Mouse (Mus musculus): Measurements from ENCODE around the gene 1700020D05Rik. TPM values are rescaled to one million over a fixed set of nuclear protein-coding genes. Genes with fewer than 3 reads are reported as not detected.

Gene 1700020D05Rik
- polyA plus RNA-seq (2016; fragmentation: Nextera tagmentation; extraction: Ambion mirVana): 0.14 and 0.25 TPM in 2 replicates

DNA sequence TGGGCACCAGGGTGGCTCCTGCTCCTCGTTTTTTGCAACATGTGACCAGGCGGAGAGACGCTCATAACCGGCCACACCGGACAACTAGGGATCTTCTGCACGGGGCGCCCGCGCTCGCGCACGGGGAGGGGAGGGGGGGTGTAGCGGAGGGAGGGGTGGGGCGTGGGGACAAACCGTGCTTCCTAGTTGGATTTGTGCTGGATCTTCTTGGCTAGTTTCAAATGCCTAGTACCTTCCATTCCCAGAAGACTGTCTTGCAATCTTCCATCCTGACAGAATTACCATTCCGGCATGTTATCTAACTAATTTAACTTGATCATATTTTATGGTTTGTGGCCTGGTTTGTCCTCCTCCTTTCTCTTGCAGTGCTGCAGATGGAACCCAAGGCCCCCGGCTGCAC, at the start of gene 1700020D05Rik:
1700020D05Rik (minus strand) TSS at position 101 of the 400 bp plus-strand sequence.
- Histone ChIP-seq H3K4me3 (no peak within 1 kb of the TSS), H3K4me1 (0 out of 2 replicates have a peak, but pooled peaks cover 6% of the 10 kb centered on the region), H3K36me3 (peaks cover 7% of the 10 kb centered on the region; the same call in 1 of the 2 replicates), H3K27me3 (ENCODE audit: insufficient read depth, poor library complexity, severe bottlenecking) (no peaks in the 10 kb centered on the region), H3K9me3 (no peaks in the 10 kb centered on the region), H3K27ac (no peak within 1 kb of the TSS)
- 57% methylated on average over 14 of the region's 17 CpGs for whole genome bisulfite sequencing
- no peak for DNase-seq (ENCODE audit: low spot score)

DNA sequence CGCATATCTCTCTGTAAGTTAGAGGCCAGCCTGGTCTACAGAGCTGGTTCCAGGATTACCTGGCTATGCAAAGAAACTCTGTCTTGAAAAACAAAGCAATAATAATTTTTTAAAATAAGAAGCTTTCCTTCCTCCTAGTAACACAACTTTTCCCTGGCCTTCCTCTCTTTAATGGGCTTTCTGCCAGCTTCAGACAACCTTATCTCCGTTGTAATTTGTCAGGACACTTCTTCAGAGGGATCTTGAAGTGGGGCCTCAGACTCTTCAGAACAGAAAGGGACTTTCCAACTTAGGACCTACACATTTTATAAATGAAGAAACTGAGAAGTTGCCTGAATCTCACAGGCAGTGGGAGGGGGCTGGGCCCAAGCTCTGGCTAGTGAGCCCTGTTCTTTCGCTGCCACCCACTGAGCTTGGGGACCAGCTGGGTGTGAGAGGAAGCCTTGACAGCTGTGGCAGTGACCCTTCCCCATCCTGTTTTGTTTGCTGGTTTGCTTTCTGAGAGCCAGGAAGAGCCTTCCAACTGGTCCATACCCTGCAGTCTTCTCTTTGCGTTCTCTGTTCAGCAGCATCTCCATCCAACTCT, 44.0 kb upstream of the 1700020D05Rik start:
- H3K36me3 ChIP-seq: no peaks in the 10 kb centered on the region
- no peaks in the 10 kb centered on the region for H3K9me3 ChIP-seq
- H3K27me3 ChIP-seq (ENCODE audit: insufficient read depth, poor library complexity, severe bottlenecking): peaks cover 46% of the 10 kb centered on the region
- no peak overlapping the region for H3K4me3 ChIP-seq
- WGBS: 59% methylated on average over 4 of the region's 4 CpGs
- H3K4me1 ChIP-seq: peaks cover 13% of the 10 kb centered on the region
- no peak for DNase-seq (ENCODE audit: low spot score)
- H3K27ac ChIP-seq: no peak overlapping the region

DNA sequence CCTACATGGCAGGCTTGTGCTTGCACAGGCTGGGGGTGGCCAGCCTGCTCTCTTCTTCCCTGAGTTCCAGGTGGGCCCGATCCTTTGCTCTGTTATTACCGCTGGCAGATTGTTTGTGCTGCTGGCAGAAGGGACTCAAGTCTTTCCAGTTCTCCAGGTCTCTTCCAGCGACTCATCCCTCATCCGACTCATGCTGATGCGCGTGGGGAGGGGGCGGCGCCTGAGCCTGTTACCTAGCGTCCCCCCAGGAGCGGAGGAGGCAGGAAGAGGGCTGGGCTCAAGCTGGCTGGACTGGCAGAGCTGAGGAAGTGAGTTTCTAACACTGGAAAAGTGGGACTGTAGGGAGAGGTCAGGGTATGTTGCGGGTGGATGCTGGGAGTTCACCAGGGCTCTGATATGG, 40.4 kb upstream of the 1700020D05Rik start:
- peaks cover 37% of the 10 kb centered on the region for H3K27me3 ChIP-seq (ENCODE audit: insufficient read depth, poor library complexity, severe bottlenecking)
- DNase-seq (ENCODE audit: low spot score): no peak
- H3K4me3 ChIP-seq: no peak overlapping the region
- H3K9me3 ChIP-seq: no peaks in the 10 kb centered on the region
- WGBS: 40% methylated on average over 11 of the region's 11 CpGs
- H3K4me1 ChIP-seq: peaks cover 12% of the 10 kb centered on the region; the same call in 1 of the 2 replicates
- H3K27ac ChIP-seq: no peak overlapping the region
- no peaks in the 10 kb centered on the region for H3K36me3 ChIP-seq

DNA sequence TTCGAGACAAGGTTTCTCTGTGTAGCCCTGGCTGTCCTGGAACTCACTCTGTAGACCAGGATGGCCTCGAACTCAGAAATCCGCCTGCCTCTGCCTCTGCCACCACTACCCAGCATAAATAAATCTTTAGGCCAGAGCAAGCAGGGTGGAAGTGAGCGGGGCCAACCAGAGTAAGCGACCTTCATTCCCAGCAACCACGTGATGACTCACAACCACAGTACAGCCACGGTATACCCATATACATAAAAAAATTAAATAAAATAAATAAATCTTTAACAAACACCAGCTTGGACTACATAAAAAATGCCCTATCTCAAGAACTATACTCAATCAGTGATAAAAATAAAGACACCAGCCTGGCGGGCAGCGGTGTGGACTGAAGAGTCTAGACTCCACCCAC, 39.8 kb upstream of the 1700020D05Rik start:
- no peak for DNase-seq (ENCODE audit: low spot score)
- Histone ChIP-seq H3K4me3 (no peak overlapping the region), H3K27ac (no peak overlapping the region), H3K9me3 (no peaks in the 10 kb centered on the region), H3K36me3 (no peaks in the 10 kb centered on the region), H3K27me3 (ENCODE audit: insufficient read depth, poor library complexity, severe bottlenecking) (peaks cover 41% of the 10 kb centered on the region), H3K4me1 (peaks cover 12% of the 10 kb centered on the region; the same call in 1 of the 2 replicates)
- 89% methylated on average over 9 of the region's 9 CpGs for WGBS

DNA sequence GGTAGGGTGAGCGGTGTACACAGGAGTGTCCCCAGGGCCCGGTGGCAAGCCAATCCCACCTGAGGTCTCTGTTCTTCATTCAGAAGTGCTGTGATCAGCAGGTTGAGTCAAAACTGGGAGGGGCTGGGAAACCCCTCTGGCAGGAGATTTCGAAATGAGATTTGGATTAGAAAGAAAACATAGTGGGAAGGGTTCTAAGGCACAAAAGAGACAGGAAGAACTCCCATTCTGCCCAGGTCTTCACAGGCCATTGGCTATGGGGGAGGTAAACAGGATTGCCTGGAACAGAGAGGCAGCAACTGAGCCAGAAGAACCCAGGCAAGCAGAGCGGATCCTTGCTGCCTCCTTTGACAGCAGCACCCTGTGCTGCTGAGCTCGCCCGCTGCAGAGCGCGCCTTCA, 35.2 kb upstream of the 1700020D05Rik start:
- 53% methylated on average over 8 of the region's 8 CpGs for WGBS
- Histone ChIP-seq H3K4me3 (no peak overlapping the region), H3K27me3 (ENCODE audit: insufficient read depth, poor library complexity, severe bottlenecking) (peaks cover 44% of the 10 kb centered on the region), H3K36me3 (no peaks in the 10 kb centered on the region), H3K9me3 (no peaks in the 10 kb centered on the region), H3K27ac (no peak overlapping the region), H3K4me1 (no peaks in the 10 kb centered on the region)
- DNase-seq (ENCODE audit: low spot score): no peak

DNA sequence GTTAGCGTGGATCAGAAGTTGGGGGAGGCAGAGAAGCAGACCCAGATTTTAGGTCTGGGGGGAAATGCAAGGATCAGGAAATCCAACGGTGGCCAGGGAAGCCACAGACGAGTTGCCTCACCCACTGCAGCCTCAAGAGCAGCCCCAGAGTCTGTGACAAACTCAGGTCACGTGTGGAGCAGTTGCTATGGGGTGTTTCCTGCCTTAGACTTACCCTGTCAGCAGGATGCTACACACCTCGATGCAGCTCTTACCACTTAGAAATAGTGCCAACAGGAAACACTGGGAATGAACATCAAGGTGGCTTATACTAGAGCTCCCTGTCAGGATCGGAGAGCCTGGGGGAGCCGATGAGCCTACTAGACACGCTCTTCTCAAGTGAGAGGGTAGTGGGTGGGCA, 28.9 kb upstream of the 1700020D05Rik start:
- Histone ChIP-seq H3K4me1 (peaks cover 7% of the 10 kb centered on the region), H3K27me3 (ENCODE audit: insufficient read depth, poor library complexity, severe bottlenecking) (peaks cover 35% of the 10 kb centered on the region), H3K27ac (no peak overlapping the region), H3K36me3 (no peaks in the 10 kb centered on the region), H3K4me3 (no peak overlapping the region), H3K9me3 (no peaks in the 10 kb centered on the region)
- DNase-seq (ENCODE audit: low spot score): no peak
- WGBS: 61% methylated on average over 8 of the region's 8 CpGs

DNA sequence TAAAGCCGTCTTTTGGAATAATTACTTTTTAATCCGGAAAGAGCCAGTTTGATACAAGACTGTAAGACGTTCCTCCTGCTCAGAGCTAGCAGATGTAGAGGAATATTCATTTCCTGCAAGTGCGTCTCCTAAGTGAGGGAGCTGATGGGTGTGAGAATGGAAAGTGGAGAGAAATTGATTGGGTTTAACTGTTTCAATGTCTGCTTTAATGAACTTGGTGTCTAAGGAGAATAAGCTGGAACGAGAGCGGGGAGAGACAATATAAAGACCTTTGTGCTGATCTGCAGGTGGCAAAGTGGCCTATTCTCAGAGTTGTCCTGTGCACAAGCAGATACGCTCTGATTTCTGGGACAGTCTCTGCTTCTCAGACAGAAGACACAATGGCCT, 26.5 kb upstream of the 1700020D05Rik start:
- WGBS: 74% methylated on average over 7 of the region's 7 CpGs
- peaks cover 30% of the 10 kb centered on the region for H3K27me3 ChIP-seq (ENCODE audit: insufficient read depth, poor library complexity, severe bottlenecking)
- DNase-seq (ENCODE audit: low spot score): no peak
- no peaks in the 10 kb centered on the region for H3K9me3 ChIP-seq
- H3K4me1 ChIP-seq: peaks cover 11% of the 10 kb centered on the region
- H3K4me3 ChIP-seq: no peak overlapping the region
- H3K27ac ChIP-seq: no peak overlapping the region
- H3K36me3 ChIP-seq: no peaks in the 10 kb centered on the region

DNA sequence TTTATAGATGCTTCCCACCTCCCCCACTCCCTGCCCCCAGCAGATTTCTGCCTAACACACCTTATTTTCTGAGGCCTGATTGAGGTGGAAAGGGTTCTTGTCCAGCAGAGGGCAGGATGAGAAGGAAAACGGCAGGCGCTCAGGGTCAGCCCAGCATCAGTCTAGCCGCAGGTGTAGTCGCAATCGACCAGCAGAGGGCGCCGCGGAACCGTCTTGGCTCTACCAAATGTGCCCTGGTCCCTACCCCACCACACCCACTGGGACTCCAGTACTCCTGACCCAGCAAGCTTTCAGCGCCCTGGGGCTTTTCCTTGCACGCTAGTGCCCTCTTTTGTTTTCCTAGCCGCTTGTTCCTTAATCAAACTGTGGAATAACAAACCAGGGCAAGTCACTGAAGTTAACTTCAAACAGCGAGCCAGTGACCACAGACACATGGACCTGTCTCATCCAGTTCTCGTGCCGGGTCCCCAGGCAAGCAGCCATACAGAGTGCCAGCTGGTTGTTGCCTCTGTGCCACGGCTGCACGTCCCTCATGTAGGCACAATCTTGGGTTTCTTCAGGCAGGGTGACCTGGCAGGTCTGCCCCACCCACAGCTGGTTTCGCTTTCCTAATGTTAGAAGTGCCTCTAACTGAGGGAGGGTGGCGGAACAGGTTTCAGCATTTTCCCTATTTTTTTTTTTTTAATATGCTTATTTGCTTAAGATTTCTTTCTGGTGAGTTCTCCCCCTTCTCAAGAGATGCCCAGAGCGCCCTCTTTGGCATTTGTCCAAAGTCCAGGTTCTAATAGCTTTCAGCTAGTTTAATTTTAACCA, 25.9 kb upstream of the 1700020D05Rik start:
- Histone ChIP-seq H3K4me1 (peaks cover 11% of the 10 kb centered on the region), H3K27ac (no peak overlapping the region), H3K36me3 (no peaks in the 10 kb centered on the region), H3K27me3 (ENCODE audit: insufficient read depth, poor library complexity, severe bottlenecking) (peaks cover 30% of the 10 kb centered on the region), H3K9me3 (no peaks in the 10 kb centered on the region), H3K4me3 (peak overlapping the region; percentile 27)
- 20% methylated on average over 20 of the region's 20 CpGs for WGBS
- DNase-seq (ENCODE audit: low spot score): peak; percentile 97

DNA sequence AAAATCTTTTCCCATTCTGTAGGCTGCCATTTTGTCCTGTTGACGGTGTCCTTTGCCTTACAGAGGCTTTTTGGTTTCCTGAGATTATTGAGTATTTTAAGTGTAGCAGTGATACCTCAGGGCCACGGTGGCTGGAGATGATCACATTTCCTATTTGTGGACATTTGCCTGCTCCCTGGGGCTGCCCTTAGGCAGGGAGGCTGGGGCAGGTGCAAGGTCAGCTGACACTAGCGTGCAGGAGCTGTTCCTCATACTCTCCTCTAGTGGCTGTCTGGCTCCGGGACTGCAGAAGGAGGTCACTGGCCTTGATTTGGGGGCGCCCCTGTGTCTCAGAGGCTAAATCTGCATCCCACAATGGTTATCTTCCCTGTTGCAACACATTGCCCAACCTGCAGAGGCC, 21.6 kb upstream of the 1700020D05Rik start:
- Histone ChIP-seq H3K9me3 (no peaks in the 10 kb centered on the region), H3K4me1 (peaks cover 11% of the 10 kb centered on the region), H3K27ac (no peak overlapping the region), H3K36me3 (no peaks in the 10 kb centered on the region), H3K4me3 (no peak overlapping the region), H3K27me3 (ENCODE audit: insufficient read depth, poor library complexity, severe bottlenecking) (peaks cover 2% of the 10 kb centered on the region)
- DNase-seq (ENCODE audit: low spot score): no peak
- 68% methylated on average over 5 of the region's 5 CpGs for WGBS

DNA sequence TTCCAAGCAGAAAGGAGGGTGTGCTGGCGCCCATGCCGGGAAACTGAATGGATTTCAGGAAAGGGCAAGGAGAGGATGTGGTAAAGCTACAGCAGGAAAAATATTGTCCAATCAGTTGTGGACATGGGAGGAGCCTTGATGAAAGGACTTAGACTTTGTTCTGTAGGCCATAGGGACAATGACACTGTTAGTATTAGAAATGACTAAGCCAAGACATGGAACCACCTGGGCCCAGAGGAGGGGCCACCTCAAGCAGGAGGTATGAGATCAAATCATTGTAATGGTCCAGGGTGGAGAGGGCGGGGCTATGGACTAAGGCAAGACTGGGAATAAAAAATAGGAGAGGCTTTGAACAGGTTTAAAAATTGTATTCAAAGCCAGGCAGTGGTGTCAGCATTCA, 15.1 kb upstream of the 1700020D05Rik start:
- Histone ChIP-seq H3K27me3 (ENCODE audit: insufficient read depth, poor library complexity, severe bottlenecking) (no peaks in the 10 kb centered on the region), H3K4me1 (no peaks in the 10 kb centered on the region), H3K27ac (no peak overlapping the region), H3K9me3 (no peaks in the 10 kb centered on the region), H3K4me3 (no peak overlapping the region), H3K36me3 (no peaks in the 10 kb centered on the region)
- 83% methylated on average over 3 of the region's 3 CpGs for WGBS
- no peak for DNase-seq (ENCODE audit: low spot score)

DNA sequence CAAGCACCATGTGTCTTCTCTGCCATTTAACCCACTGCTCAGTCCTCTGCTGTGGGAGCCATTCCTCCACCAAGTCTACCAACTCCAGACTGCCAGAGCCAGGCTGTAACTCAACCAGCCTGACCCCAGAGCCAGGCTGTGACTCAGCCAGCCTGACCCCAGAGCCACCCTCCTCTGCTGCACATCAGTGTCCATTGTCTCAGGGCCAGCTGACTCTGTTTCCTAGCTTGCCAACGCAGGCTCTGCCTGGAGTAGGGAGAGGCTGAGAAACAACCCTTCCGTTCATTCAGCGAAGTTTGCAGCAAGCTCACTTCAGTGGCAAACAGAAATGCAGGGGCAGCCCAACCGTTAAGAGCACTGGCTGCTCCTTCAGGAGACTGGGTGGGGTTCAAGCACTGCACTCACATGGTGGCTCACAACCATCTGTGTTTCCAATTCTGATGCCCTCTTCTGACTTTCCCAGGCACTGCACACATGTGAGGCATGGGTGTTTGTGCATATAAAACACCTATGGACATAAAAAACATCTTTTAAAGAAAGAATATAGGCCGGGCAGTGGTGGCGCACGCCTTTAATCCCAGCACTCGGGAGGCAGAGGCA, 13.4 kb upstream of the 1700020D05Rik start:
- DNase-seq (ENCODE audit: low spot score): no peak
- H3K27ac ChIP-seq: no peak overlapping the region
- H3K36me3 ChIP-seq: no peaks in the 10 kb centered on the region
- H3K9me3 ChIP-seq: no peaks in the 10 kb centered on the region
- 79% methylated on average over 8 of the region's 8 CpGs for WGBS
- H3K27me3 ChIP-seq (ENCODE audit: insufficient read depth, poor library complexity, severe bottlenecking): no peaks in the 10 kb centered on the region
- 0 out of 2 replicates have a peak, but pooled peaks cover 4% of the 10 kb centered on the region for H3K4me1 ChIP-seq
- H3K4me3 ChIP-seq: no peak overlapping the region

DNA sequence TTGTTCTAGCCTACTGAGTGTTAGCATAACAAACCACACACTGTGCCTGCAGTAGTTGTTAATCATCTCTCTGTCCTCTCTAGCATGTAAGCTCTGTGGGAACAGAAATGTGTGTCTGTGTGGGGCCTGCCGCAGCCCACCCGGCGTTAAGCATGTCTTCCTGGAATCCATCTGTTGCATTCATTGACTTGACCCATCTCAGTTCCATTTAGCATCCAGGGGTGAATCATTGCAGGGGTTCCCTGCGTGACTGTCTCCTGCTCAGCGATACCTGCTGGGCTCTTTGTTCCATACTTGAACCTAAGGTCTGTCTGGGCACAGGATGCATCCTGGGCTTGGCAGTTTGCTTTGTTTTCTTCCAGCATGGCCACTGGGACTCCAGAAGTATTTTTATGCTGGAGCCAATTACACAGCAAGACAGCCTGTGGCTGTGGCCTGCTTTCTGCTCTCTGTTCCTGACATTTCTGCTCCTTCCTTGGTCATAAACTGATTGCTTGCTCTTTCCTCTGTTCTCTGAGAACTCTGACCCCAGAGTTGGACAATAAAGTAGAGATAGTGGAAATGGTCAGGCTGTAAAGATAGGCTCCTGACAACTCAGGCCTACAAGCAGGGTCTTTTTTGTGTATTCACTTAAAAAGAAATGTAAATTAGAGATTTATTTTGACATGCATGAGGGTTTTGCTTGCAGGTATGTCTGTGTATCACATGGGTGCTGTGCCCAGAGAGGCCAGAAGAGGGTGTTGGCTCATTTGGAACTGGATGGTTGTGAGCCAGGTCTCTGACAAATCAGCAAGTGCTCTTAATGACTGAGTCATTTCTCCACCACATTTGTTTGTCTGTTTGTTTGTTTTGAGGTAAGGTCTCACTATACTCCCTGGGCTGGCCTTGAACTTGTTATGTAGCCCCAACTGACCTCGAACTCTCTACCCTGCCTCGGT, 12.5 kb upstream of the 1700020D05Rik start:
- Histone ChIP-seq H3K4me3 (no peak overlapping the region), H3K27ac (no peak overlapping the region), H3K36me3 (no peaks in the 10 kb centered on the region), H3K4me1 (peaks cover 6% of the 10 kb centered on the region; the same call in 1 of the 2 replicates), H3K27me3 (ENCODE audit: insufficient read depth, poor library complexity, severe bottlenecking) (no peaks in the 10 kb centered on the region), H3K9me3 (no peaks in the 10 kb centered on the region)
- 85% methylated on average over 7 of the region's 7 CpGs for WGBS
- DNase-seq (ENCODE audit: low spot score): no peak
